Mouse (Mus musculus) cerebellum, adult 2 months (tissue): ENCODE results near the gene Fuz. TPM values are rescaled to one million over a fixed set of nuclear protein-coding genes. Genes with fewer than 3 reads are reported as not detected.

Experiments
- DNase-seq, 2 experiments: peaks; one replicate each; pipeline ENCODE4 v3.0.0; 2021
- H3K27ac ChIP-seq: fragments of 200-500 bp; 2 replicates; pipeline ENCODE4 v1.5.1; 2012; ENCODE audit warnings: low read length, control low read depth, inconsistent platforms; ENCODE audit not compliant: insufficient read depth
- H3K27me3 ChIP-seq: fragments of 200-500 bp; 2 replicates; pipeline ENCODE4 v1.6.1; 2012; ENCODE audit warnings: inconsistent platforms, mild to moderate bottlenecking, low read length, moderate library complexity; ENCODE audit not compliant: control insufficient read depth, insufficient read depth
- H3K4me1 ChIP-seq: fragments of 200-500 bp; 2 replicates; pipeline ENCODE4 v1.6.1; 2011; ENCODE audit warnings: low read length; ENCODE audit not compliant: control insufficient read depth, insufficient read depth
- H3K4me3 ChIP-seq: fragments of 200-500 bp; replicated peaks from 2 replicates; pipeline ENCODE3; 2011; ENCODE audit warnings: mild to moderate bottlenecking, low read depth, low read length, control low read depth; ENCODE audit not compliant: insufficient read depth
- CTCF ChIP-seq: fragments of 200-500 bp; IDR thresholded peaks from 2 replicates; pipeline ENCODE4 v1.5.1; 2011; ENCODE audit warnings: low read depth, mild to moderate bottlenecking, control low read depth, low read length, moderate library complexity, borderline replicate concordance; ENCODE audit not compliant: insufficient read depth
- POLR2A ChIP-seq: fragments of 200-500 bp; IDR thresholded peaks from 2 replicates; pipeline ENCODE4 v1.6.1; 2011; ENCODE audit warnings: low read length, control low read depth, borderline replicate concordance; ENCODE audit not compliant: insufficient read depth
- WGBS: fragments of 180-500 bp; shearing (Covaris S2); methylation state at CpG from one replicate; pipeline ENCODE4 v1.1.7; 2018; 5-methylcytosine and 5-hydroxymethylcytosine counted together
- polyA plus RNA-seq: library from polyadenylated mRNA; depleted of rRNA; stranded (reverse); fragments of >200 nt; gene quantifications from 2 replicates; pipeline ENCODE4 v1.2.3, GENCODE M21; 2012

The Fuz gene
- polyA plus RNA-seq, 1 experiment = 29.0 TPM

DNA sequence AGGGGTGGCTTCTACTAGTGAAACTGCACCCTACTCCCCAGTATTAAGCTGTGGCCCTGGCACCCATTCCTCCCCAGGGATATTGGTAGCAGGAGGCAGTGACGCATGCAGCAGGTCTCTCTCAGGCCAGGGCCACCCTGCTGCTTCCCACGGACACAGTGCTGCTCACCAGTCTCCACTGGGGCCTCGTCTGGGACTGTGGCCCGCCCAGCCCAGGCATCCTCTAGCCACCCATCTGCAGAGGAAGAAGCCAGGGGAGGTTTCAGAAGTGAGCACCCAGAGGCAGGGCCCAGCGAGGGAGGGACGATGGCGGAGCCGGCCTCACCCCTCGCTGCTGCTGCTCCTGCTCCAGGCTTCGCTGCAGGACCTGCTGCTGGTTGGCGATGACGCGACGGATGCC lies 32.7 kb upstream of the Fuz start:
- Histone ChIP-seq H3K4me1 (peaks cover 48% of the 10 kb centered on the region), H3K4me3 (no peak overlapping the region), H3K27ac (no peak overlapping the region), H3K27me3 (no peaks in the 10 kb centered on the region)
- TF ChIP-seq POLR2A (no peak), CTCF (no peak)
- peak in 1 of 2 experiments; percentile 19 for DNase-seq
- 72% methylated on average over 14 of the region's 14 CpGs for WGBS

DNA sequence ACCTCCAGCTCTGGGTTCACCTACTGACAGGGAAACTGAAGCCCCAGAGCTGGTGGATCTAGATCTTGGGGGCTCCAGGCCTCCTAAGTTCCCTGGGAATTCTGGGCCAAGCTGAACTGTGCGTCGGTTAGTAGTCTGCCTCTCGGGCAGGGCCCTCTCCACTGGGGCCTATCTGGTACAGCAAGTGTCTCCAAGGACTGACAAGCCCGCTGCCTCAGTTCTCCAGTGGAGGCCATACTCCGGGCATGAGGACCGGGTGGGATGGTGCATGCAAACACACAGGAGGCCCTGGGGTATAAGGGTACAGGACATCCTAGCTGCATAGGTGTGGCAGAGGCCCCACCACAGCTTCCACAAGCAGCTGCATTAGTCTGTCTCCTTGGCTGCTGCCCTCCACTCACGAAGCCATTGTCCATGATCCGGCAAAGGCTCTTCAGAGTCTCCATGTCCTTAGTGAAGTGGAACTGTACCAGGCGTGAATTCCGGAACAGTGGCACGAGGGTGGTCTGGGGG lies 31.8 kb upstream of the Fuz start:
- no peaks in the 10 kb centered on the region for H3K27me3 ChIP-seq
- DNase-seq = no peak
- no peak overlapping the region for H3K4me3 ChIP-seq
- WGBS = 52% methylated on average over 11 of the region's 11 CpGs
- TF ChIP-seq POLR2A (no peak), CTCF (no peak)
- peaks cover 48% of the 10 kb centered on the region for H3K4me1 ChIP-seq
- H3K27ac ChIP-seq = no peak overlapping the region

DNA sequence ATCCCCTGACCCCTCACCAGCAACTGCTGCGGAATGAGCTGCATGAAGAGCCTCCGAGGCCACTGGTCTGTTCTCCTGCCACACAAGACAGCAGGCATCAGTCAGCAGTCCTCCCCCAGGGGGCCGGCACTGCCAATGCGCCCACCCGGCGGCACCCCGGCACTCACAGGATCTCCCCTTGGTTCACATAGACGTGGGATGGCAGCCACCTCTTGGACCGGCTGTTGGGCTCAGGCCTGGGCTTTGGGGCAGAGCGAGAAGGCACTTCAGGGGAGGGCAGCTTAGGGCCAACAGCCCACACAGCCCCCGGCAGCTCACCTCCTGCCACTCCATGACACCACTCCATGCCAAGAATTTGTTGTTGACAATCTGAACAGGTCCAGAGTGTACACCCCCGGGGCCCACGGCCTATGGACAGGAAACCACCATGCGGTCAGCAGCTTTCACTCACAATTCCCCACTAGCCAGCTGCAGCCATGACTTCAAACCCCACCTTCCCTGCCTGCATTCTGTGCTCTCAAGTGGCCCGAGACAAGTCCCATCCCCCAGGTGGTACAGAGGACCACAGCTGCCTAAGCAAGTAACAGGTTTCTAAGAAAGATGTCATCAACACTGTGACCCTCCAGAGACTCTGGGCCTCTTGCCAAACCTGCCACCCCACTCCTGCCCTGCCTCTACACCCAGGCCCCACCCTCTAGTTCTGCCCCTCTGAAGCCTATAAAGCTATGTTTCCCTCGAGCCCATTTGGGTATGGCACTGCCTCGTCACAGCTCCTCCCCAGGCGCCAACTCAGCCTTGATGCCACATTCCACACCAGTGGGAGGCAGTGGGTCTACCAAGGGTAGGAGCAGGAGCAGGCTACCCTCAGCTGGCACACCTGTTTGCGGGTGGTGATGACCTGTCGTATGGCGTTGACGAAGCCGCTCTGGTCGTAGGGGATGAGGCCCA lies 31.0 kb upstream of the Fuz start:
- Histone ChIP-seq H3K27me3 (no peaks in the 10 kb centered on the region), H3K4me3 (no peak overlapping the region), H3K4me1 (peaks cover 48% of the 10 kb centered on the region), H3K27ac (peak overlapping the region; percentile 36; the same call in 1 of the 2 replicates)
- DNase-seq = peak; percentile 38 to 44
- peak; percentile 27; the same call in 1 of the 2 replicates for TF ChIP-seq POLR2A
- no peak for TF ChIP-seq CTCF
- 30% methylated on average over 24 of the region's 24 CpGs for WGBS

DNA sequence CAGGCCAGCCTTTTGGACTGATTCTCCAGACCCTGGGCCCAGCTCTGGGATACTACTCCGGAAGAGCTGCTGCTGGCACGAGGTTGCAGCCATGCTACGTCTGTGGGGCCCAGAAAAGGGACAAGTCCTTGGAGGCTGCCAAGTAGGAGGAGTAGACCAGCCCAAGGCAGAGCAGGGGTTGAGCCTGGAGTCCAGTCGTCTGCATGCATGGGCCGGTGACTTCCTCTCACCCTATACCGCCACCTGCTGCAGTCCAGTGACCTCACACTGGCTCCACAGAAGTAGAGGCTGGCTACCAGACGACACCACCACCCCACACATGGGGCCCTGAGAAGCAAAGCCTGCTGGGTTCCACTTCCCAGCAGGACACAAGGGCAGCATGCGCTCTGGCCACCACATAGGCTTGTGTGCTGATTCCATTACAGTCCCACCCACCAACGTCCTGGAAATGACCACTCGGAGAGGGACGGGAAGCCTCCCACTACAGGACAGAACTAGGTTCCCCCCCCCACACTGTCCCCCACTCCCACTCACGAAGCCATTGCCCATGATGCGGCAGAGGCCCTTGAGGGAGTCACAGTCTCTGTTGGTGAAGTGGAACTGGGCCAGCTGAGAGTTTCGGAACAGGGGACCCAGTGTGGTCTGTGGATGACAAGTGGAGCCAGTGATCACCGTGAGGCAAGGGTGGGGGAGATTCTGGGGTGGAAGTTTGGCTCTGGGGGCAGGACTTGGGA lies 29.4 kb upstream of the Fuz start:
- Histone ChIP-seq H3K27me3 (no peaks in the 10 kb centered on the region), H3K4me3 (peak overlapping the region; percentile 1), H3K4me1 (peaks cover 37% of the 10 kb centered on the region), H3K27ac (peak overlapping the region; percentile 2; the same call in 1 of the 2 replicates)
- peak; percentile 58 to 61 for DNase-seq
- TF ChIP-seq CTCF (no peak), POLR2A (no peak)
- 2% methylated on average over 15 of the region's 15 CpGs for WGBS

DNA sequence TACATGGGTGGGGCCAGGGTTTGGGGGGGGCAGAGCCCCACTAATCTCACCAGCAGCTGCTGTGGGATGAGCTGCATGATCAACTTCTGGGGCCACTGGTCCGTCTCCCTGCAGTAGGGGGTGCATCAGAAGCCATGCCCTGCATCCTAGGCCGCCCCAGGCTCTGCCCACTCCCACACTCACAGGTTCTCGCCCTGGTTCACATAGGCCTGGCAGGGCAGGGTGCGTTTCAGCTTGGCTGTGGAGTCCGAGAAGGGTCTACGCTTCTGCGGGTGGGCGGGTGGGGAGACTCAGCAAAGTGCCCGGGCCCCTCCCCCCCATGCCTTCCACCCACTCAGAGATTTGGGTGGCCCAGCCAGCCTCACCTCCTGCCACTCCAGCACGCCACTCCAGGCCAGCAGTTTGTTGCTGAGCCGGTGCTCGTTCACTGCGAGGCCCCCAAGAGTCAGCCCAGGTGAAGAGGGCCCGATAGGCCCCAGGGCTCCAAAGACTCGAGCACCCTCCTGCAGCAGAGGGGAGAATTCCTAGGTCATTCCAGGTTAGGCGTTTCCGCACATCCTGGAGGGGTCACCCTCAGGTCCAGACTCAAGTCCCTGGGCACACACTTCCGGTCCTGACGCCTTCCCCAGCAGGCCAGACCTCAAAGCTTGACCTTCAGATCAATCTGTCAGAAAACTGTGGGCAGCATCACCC lies 28.7 kb upstream of the Fuz start:
- Histone ChIP-seq H3K27ac (no peak overlapping the region), H3K4me1 (peaks cover 36% of the 10 kb centered on the region), H3K4me3 (peak overlapping the region; percentile 29), H3K27me3 (no peaks in the 10 kb centered on the region)
- WGBS = 23% methylated on average over 19 of the region's 19 CpGs
- DNase-seq = peak; percentile 44 to 46
- no peak for TF ChIP-seq CTCF
- no peak for TF ChIP-seq POLR2A

GRCm38 (mm10) chr7:44867802-44868201 lies 28.1 kb upstream of the Fuz start:
- WGBS = 12% methylated on average over 9 of the region's 9 CpGs
- H3K4me3 ChIP-seq = peak overlapping the region; percentile 53
- peaks cover 36% of the 10 kb centered on the region for H3K4me1 ChIP-seq
- no peak overlapping the region for H3K27ac ChIP-seq
- DNase-seq = peak in 1 of 2 experiments; percentile 24
- no peak for TF ChIP-seq CTCF
- H3K27me3 ChIP-seq = no peaks in the 10 kb centered on the region

GRCm38 (mm10) chr7:44868465-44868864 lies 27.4 kb upstream of the Fuz start:
- Histone ChIP-seq H3K4me3 (peak overlapping the region; percentile 53), H3K27ac (no peak overlapping the region), H3K4me1 (peaks cover 34% of the 10 kb centered on the region), H3K27me3 (no peaks in the 10 kb centered on the region)
- WGBS = under 1% methylated on average over 16 of the region's 16 CpGs
- DNase-seq = peak in 1 of 2 experiments; percentile 31
- TF ChIP-seq CTCF (no peak), POLR2A (no peak)
